ENCODE assay signal across 10 mouse cellular contexts in the genomic region with DNA sequence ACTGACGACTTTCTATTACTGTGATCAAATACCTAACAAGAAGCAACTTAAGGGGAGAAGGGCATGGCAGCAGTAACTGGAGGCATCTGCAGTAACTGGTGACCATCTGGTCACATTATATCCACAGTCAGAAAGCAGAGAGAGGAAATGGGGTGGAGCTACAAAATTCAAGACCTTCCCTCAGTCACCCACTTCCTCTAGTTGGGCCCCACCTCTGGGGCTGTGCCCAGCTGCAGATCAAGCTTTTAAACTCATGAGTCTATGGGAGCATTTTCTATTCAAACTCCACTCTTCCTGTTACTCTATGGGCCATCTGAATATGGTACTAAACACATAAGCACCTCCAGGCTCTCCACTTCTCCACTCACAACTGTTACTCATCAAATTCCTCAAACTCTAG. TPM values are rescaled to one million over a fixed set of nuclear protein-coding genes. Genes with fewer than 3 reads are reported as not detected.
A peak's percentile ranks its signal among the peaks of the same experiment; 100 is the strongest.
DNase-seq lines count a peak whose midpoint lies in the region; ATAC-seq and TF ChIP-seq lines count a peak whose summit lies in the region.
"Had no signal": no experiment of that assay in that cellular context is flagged by ENCODE, and none has a peak within 500 bp of the region (broad histone marks: within the 10 kb centered on the region; RNA-seq: fewer than 3 reads in every experiment).

No protein-coding gene starts in this region.

- no peaks in the 10 kb centered on the region for H3K9me3 ChIP-seq in heart, postnatal 0 days (replicated peaks; ENCODE audit: control insufficient read depth, low read length)
- no peaks in the 10 kb centered on the region for H3K9me3 ChIP-seq in embryonic facial prominence, embryonic 11.5 days (replicated peaks; ENCODE audit: control insufficient read depth, low read length)
- no peaks in the 10 kb centered on the region for H3K9me3 ChIP-seq in hindbrain, embryonic 15.5 days
- H3K9me3 ChIP-seq in midbrain, embryonic 16.5 days (replicated peaks; ENCODE audit: control insufficient read depth, low read length, poor library complexity, severe bottlenecking), result no peaks in the 10 kb centered on the region

- no peak for TF ChIP-seq EP300 in heart, postnatal 0 days (IDR thresholded peaks at IDR 0.05; ENCODE audit: low read depth)

- H3K4me3 ChIP-seq in heart, postnatal 0 days (ENCODE audit: low read depth, low read length), result peak overlapping the region; percentile 6
- H3K4me3 ChIP-seq in embryonic facial prominence, embryonic 11.5 days (ENCODE audit: low read depth, low read length), result no peak overlapping the region
- peak overlapping the region; percentile 31 for H3K4me3 ChIP-seq in hindbrain, embryonic 15.5 days
- H3K4me3 ChIP-seq in midbrain, embryonic 16.5 days (ENCODE audit: low read depth, low read length), result peak overlapping the region; percentile 29

- TF ChIP-seq CTCF in heart, postnatal 0 days (IDR thresholded peaks at IDR 0.05; ENCODE audit: low read depth), result no peak

- no peak for ATAC-seq in heart, postnatal 0 days (ENCODE audit: insufficient read depth, low read depth)
- ATAC-seq in embryonic facial prominence, embryonic 11.5 days (replicated peaks; ENCODE audit: insufficient number of reproducible peaks, low FRiP score, low TSS enrichment, low read depth), result no peak
- no peak for ATAC-seq in hindbrain, embryonic 15.5 days (ENCODE audit: low FRiP score, low read depth)
- ATAC-seq in midbrain, embryonic 16.5 days, result no peak
- ATAC-seq: Patski had no signal

- H3K27ac ChIP-seq in heart, postnatal 0 days (ENCODE audit: low read depth), result no peak overlapping the region
- no peak overlapping the region for H3K27ac ChIP-seq in embryonic facial prominence, embryonic 11.5 days (replicated peaks; ENCODE audit: low read depth, low read length)
- H3K27ac ChIP-seq in hindbrain, embryonic 15.5 days (replicated peaks), result no peak overlapping the region
- no peak overlapping the region for H3K27ac ChIP-seq in midbrain, embryonic 16.5 days (ENCODE audit: low read length)

- H3K36me3 ChIP-seq in heart, postnatal 0 days (replicated peaks; ENCODE audit: control insufficient read depth, insufficient read depth, low read length), result peaks cover 15% of the 10 kb centered on the region
- no peaks in the 10 kb centered on the region for H3K36me3 ChIP-seq in embryonic facial prominence, embryonic 11.5 days (replicated peaks; ENCODE audit: control insufficient read depth, insufficient read depth, low read depth, low read length)
- H3K36me3 ChIP-seq in hindbrain, embryonic 15.5 days, result 0 out of 2 replicates have a peak, but pooled peaks cover 3% of the 10 kb centered on the region
- no peaks in the 10 kb centered on the region for H3K36me3 ChIP-seq in midbrain, embryonic 16.5 days (ENCODE audit: control insufficient read depth, insufficient read depth, low read length)

- 52% methylated on average over 1 of the region's 1 CpGs for WGBS in heart, postnatal 0 days
- 52% methylated on average over 1 of the region's 1 CpGs for WGBS in embryonic facial prominence, embryonic 11.5 days
- 48% methylated on average over 1 of the region's 1 CpGs for WGBS in hindbrain, embryonic 15.5 days
- WGBS in midbrain, embryonic 16.5 days, result 55% methylated on average over 1 of the region's 1 CpGs

- peak overlapping the region; percentile 71 for H3K4me2 ChIP-seq in heart, postnatal 0 days (ENCODE audit: low read depth, low read length)
- H3K4me2 ChIP-seq in embryonic facial prominence, embryonic 11.5 days (ENCODE audit: low read depth, low read length), result peak overlapping the region; percentile 26; the same call in 1 of the 2 replicates
- peak overlapping the region; percentile 97 for H3K4me2 ChIP-seq in hindbrain, embryonic 15.5 days
- H3K4me2 ChIP-seq in midbrain, embryonic 16.5 days (ENCODE audit: low read length), result peak overlapping the region; percentile 54

- no peaks in the 10 kb centered on the region for H3K27me3 ChIP-seq in heart, postnatal 0 days (ENCODE audit: control insufficient read depth, insufficient read depth, low read length)
- H3K27me3 ChIP-seq in embryonic facial prominence, embryonic 11.5 days (ENCODE audit: control insufficient read depth, insufficient read depth, low read length), result no peaks in the 10 kb centered on the region
- H3K27me3 ChIP-seq in hindbrain, embryonic 15.5 days, result no peaks in the 10 kb centered on the region
- no peaks in the 10 kb centered on the region for H3K27me3 ChIP-seq in midbrain, embryonic 16.5 days (ENCODE audit: control insufficient read depth, insufficient read depth, low read depth, low read length)
- H3K27me3 ChIP-seq: Patski had no signal

- no peak overlapping the region for H3K9ac ChIP-seq in heart, postnatal 0 days (replicated peaks; ENCODE audit: low read depth, low read length)
- H3K9ac ChIP-seq in embryonic facial prominence, embryonic 11.5 days (replicated peaks; ENCODE audit: low read length), result no peak overlapping the region
- H3K9ac ChIP-seq in hindbrain, embryonic 15.5 days, result no peak overlapping the region
- no peak overlapping the region for H3K9ac ChIP-seq in midbrain, embryonic 16.5 days (ENCODE audit: low read depth, low read length)

- H3K4me1 ChIP-seq in heart, postnatal 0 days (ENCODE audit: control insufficient read depth, insufficient read depth), result peaks cover 42% of the 10 kb centered on the region
- H3K4me1 ChIP-seq in embryonic facial prominence, embryonic 11.5 days (ENCODE audit: control insufficient read depth, insufficient read depth, low read length), result no peaks in the 10 kb centered on the region
- peaks cover 66% of the 10 kb centered on the region for H3K4me1 ChIP-seq in hindbrain, embryonic 15.5 days (replicated peaks)
- H3K4me1 ChIP-seq in midbrain, embryonic 16.5 days (ENCODE audit: control insufficient read depth, insufficient read depth, low read length), result peaks cover 54% of the 10 kb centered on the region

- intact Hi-C loops in heart, postnatal 36 days (cut with DNase I), result loop anchor here (5.0 kb wide), 3 partner anchors 109 to 1059 kb away; partner anchors contain the start of gene Nudt6
- intact Hi-C loops in gastrocnemius, postnatal 36 days (cut with DNase I), result loop anchor here (10.0 kb wide), 1 partner anchor 226 kb away; no protein-coding TSS in a partner anchor

- no peak for DNase-seq in heart, postnatal 0 days (ENCODE audit: low spot score)
- DNase-seq in heart, postnatal 36 days, result no peak
- DNase-seq in embryonic facial prominence, embryonic 11.5 days (ENCODE audit: low spot score), result no peak
- DNase-seq in gastrocnemius, postnatal 36 days, result no peak
- no peak for DNase-seq in spleen, postnatal 10 days (ENCODE audit: low spot score in 2 of 2)
- no peak for DNase-seq in frontal cortex, postnatal 14 days (ENCODE audit: low spot score in 2 of 2)
- DNase-seq: cerebellum, adult 9-11 months had no signal

RNA-seq across cellular contexts. Expression of gene Ankrd50, which starts 3.5 kb away (rescaled TPM):
- 42.6 and 85.9 TPM in 2 replicates for total RNA-seq in heart, postnatal 0 days (2014; rRNA removed; ENCODE audit: low replicate concordance)
- 8.6 and 10.9 TPM in 2 replicates for polyA plus RNA-seq in heart, postnatal 0 days (2015; fragmentation: Nextera tagmentation; extraction: Ambion mirVana)
- total RNA-seq in heart, postnatal 36 days (2021), result 10 to 100 TPM; 36.9 to 42.8 TPM
- polyA plus RNA-seq in embryonic facial prominence, embryonic 11.5 days (2014; fragmentation: Nextera tagmentation; extraction: Ambion mirVana), result 20.1 and 20.4 TPM in 2 replicates
- polyA plus RNA-seq in hindbrain, embryonic 15.5 days (2015; fragmentation: Nextera tagmentation; extraction: Ambion mirVana), result 18.8 and 20.6 TPM in 2 replicates
- polyA plus RNA-seq in midbrain, embryonic 16.5 days (2015; fragmentation: Nextera tagmentation; extraction: Ambion mirVana), result 21.4 and 23.1 TPM in 2 replicates
- 10 to 100 TPM in 1 of 2 experiments, 1 to 10 TPM in 1; 9.7 to 10.6 TPM for total RNA-seq in gastrocnemius, postnatal 36 days (2021)

Comparison
In these comparisons a context has a peak if more than half of its experiments do, and no peak if none do; other contexts are left out.
1. H3K4me2 ChIP-seq: peak in every context shown above with its lines; median percentile 97 in hindbrain, embryonic 15.5 days; 71 in heart, postnatal 0 days; 54 in midbrain, embryonic 16.5 days; 26 in embryonic facial prominence, embryonic 11.5 days.